Comparison of ENCODE assay signal across 20 mouse cellular contexts in genomic region chr13:77900843-77901242, GRCm38 (mm10).
DNase-seq lines count a peak whose midpoint lies in the region; ATAC-seq lines count a peak whose summit lies in the region.
"Had no signal": no experiment of that assay in that cellular context is flagged by ENCODE, and none has a peak within 500 bp of the region (broad histone marks: within the 10 kb centered on the region; RNA-seq: fewer than 3 reads in every experiment).

No protein-coding gene starts in this region.

- no peak overlapping the region for H3K4me2 ChIP-seq in hindbrain, embryonic 11.5 days (replicated peaks; ENCODE audit: low read depth, low read length)
- H3K4me2 ChIP-seq in hindbrain, embryonic 13.5 days: no peak overlapping the region
- no peak overlapping the region for H3K4me2 ChIP-seq in midbrain, embryonic 11.5 days
- no peak overlapping the region for H3K4me2 ChIP-seq in midbrain, embryonic 15.5 days
- H3K4me2 ChIP-seq: embryonic facial prominence, embryonic 13.5 days; heart, embryonic 15.5 days had no signal

- H3K27ac ChIP-seq in hindbrain, embryonic 11.5 days (ENCODE audit: low read depth, low read length): no peak overlapping the region
- no peak overlapping the region for H3K27ac ChIP-seq in hindbrain, embryonic 13.5 days
- H3K27ac ChIP-seq in midbrain, embryonic 11.5 days (ENCODE audit: low read depth, low read length): no peak overlapping the region
- H3K27ac ChIP-seq in midbrain, embryonic 15.5 days: no peak overlapping the region
- H3K27ac ChIP-seq: embryonic facial prominence, embryonic 13.5 days; gastrocnemius, adult 2 months; heart, embryonic 15.5 days had no signal

- H3K9ac ChIP-seq in hindbrain, embryonic 11.5 days (ENCODE audit: low read depth, low read length): no peak overlapping the region
- no peak overlapping the region for H3K9ac ChIP-seq in hindbrain, embryonic 13.5 days
- no peak overlapping the region for H3K9ac ChIP-seq in midbrain, embryonic 11.5 days (ENCODE audit: low read length)
- no peak overlapping the region for H3K9ac ChIP-seq in midbrain, embryonic 15.5 days
- H3K9ac ChIP-seq: embryonic facial prominence, embryonic 13.5 days; heart, embryonic 15.5 days had no signal

- no peaks in the 10 kb centered on the region for H3K9me3 ChIP-seq in hindbrain, embryonic 11.5 days (ENCODE audit: control insufficient read depth, low read length)
- H3K9me3 ChIP-seq in hindbrain, embryonic 13.5 days: no peaks in the 10 kb centered on the region
- no peaks in the 10 kb centered on the region for H3K9me3 ChIP-seq in midbrain, embryonic 11.5 days (ENCODE audit: control insufficient read depth, low read length)
- H3K9me3 ChIP-seq in midbrain, embryonic 15.5 days: no peaks in the 10 kb centered on the region
- H3K9me3 ChIP-seq: embryonic facial prominence, embryonic 13.5 days; G1E; heart, embryonic 15.5 days had no signal

- ATAC-seq in hindbrain, embryonic 11.5 days (ENCODE audit: low FRiP score): peak; percentile 61
- no peak for ATAC-seq in hindbrain, embryonic 13.5 days (ENCODE audit: low FRiP score)
- ATAC-seq in midbrain, embryonic 11.5 days (ENCODE audit: low FRiP score): peak; percentile 73
- no peak for ATAC-seq in midbrain, embryonic 15.5 days (replicated peaks)

- DNase-seq in hindbrain, embryonic 11.5 days (ENCODE audit: low spot score): no peak
- no peak for DNase-seq in midbrain, embryonic 11.5 days (ENCODE audit: low spot score, missing footprints)
- DNase-seq in embryo, embryonic 9.5 days (ENCODE audit: extremely low spot score): peak; percentile 25
- no peak for DNase-seq in thymus, postnatal 0 days (ENCODE audit: low spot score)
- no peak for DNase-seq in adrenal gland, adult 2 months
- no peak for DNase-seq in c-Kit-positive CD71-positive TER-119-positive erythroid progenitor cells, embryonic 14.5 days (ENCODE audit: low spot score)
- DNase-seq: adrenal gland, postnatal 25 days; cerebellum, postnatal 10 days; gastrocnemius, adult 2 months; heart, adult 11 months; kidney, postnatal 10 days; layer of hippocampus, postnatal 36 days; spleen, adult 18-20 months; thymus, postnatal 14 days had no signal

- H3K4me1 ChIP-seq in hindbrain, embryonic 11.5 days (replicated peaks; ENCODE audit: control insufficient read depth, insufficient read depth, low read length): no peaks in the 10 kb centered on the region
- no peaks in the 10 kb centered on the region for H3K4me1 ChIP-seq in hindbrain, embryonic 13.5 days (replicated peaks)
- peaks cover 11% of the 10 kb centered on the region; the same call in 1 of the 2 replicates for H3K4me1 ChIP-seq in midbrain, embryonic 11.5 days (ENCODE audit: control insufficient read depth, insufficient read depth, low read length)
- no peaks in the 10 kb centered on the region for H3K4me1 ChIP-seq in midbrain, embryonic 15.5 days
- H3K4me1 ChIP-seq: embryonic facial prominence, embryonic 13.5 days; heart, embryonic 15.5 days had no signal

- no peaks in the 10 kb centered on the region for H3K36me3 ChIP-seq in hindbrain, embryonic 11.5 days (ENCODE audit: control insufficient read depth, insufficient read depth, low read length)
- no peaks in the 10 kb centered on the region for H3K36me3 ChIP-seq in hindbrain, embryonic 13.5 days
- H3K36me3 ChIP-seq in midbrain, embryonic 11.5 days (ENCODE audit: control insufficient read depth, insufficient read depth, low read length): no peaks in the 10 kb centered on the region
- H3K36me3 ChIP-seq in midbrain, embryonic 15.5 days (replicated peaks): no peaks in the 10 kb centered on the region
- H3K36me3 ChIP-seq: embryonic facial prominence, embryonic 13.5 days; heart, embryonic 15.5 days had no signal

- no peaks in the 10 kb centered on the region for H3K27me3 ChIP-seq in hindbrain, embryonic 11.5 days (ENCODE audit: control insufficient read depth, insufficient read depth, low read length)
- H3K27me3 ChIP-seq in hindbrain, embryonic 13.5 days: no peaks in the 10 kb centered on the region
- H3K27me3 ChIP-seq in midbrain, embryonic 11.5 days (ENCODE audit: control insufficient read depth, insufficient read depth, low read length): no peaks in the 10 kb centered on the region
- no peaks in the 10 kb centered on the region for H3K27me3 ChIP-seq in midbrain, embryonic 15.5 days (replicated peaks)
- H3K27me3 ChIP-seq: embryonic facial prominence, embryonic 13.5 days; heart, embryonic 15.5 days had no signal

- H3K4me3 ChIP-seq in hindbrain, embryonic 11.5 days (ENCODE audit: low read depth, low read length): no peak overlapping the region
- H3K4me3 ChIP-seq in hindbrain, embryonic 13.5 days: no peak overlapping the region
- no peak overlapping the region for H3K4me3 ChIP-seq in midbrain, embryonic 11.5 days (ENCODE audit: low read depth, low read length)
- H3K4me3 ChIP-seq in midbrain, embryonic 15.5 days: no peak overlapping the region
- H3K4me3 ChIP-seq: embryonic facial prominence, embryonic 13.5 days; gastrocnemius, adult 2 months; heart, embryonic 15.5 days; myocyte had no signal

Comparison
In these comparisons a context has a peak if more than half of its experiments do, and no peak if none do; other contexts are left out.
1. ATAC-seq: peak in hindbrain, embryonic 11.5 days (single experiment) and midbrain, embryonic 11.5 days (single experiment); none in hindbrain, embryonic 13.5 days (single experiment) and midbrain, embryonic 15.5 days (single experiment).